Mouse (Mus musculus): ENCODE measurements around the gene Rasl10a. TPM values are rescaled to one million over a fixed set of nuclear protein-coding genes. Genes with fewer than 3 reads are reported as not detected.

Rasl10a gene
- polyA plus RNA-seq, 1 experiment from 2014 or later: 0.33 TPM

DNA sequence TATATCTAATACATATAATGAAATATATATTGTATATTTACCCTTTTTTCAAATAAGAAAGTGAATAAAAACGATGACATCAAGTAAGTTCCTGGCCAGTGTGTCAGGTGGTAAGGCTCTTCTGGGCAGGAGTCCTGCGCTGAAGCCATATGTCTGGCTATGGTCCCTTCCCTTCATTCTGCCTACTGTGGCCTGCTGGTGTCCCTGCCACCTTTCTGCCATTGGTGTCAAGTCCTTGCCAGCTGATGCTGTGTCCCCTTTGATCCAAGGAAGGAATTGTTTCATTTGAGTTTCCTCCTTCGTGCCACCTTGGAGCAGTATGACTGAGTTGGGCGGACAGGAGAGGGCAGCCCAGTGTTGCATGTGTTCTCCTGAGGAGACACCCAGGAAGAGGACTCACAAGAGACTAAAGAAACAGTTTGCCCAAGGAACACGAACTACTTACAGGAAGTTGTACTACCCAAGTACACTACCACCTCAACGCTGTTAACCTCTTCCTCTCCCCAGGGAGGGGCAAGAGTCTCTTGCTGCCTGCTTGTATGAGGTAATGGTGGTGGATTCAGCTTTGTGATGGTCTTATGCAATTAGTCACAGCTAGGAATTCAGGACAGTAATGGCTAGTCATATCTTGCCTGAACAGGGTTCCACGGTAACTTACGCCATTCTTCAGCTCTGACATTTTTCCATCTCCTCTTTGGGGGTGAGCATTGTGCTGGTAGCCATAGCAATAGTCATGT, 15.1 kb upstream of the Rasl10a start:
- H3K36me3 ChIP-seq (ENCODE audit: control insufficient read depth, insufficient read depth, low read length): peaks cover 47% of the 10 kb centered on the region
- WGBS: 91% methylated on average over 8 of the region's 8 CpGs

DNA sequence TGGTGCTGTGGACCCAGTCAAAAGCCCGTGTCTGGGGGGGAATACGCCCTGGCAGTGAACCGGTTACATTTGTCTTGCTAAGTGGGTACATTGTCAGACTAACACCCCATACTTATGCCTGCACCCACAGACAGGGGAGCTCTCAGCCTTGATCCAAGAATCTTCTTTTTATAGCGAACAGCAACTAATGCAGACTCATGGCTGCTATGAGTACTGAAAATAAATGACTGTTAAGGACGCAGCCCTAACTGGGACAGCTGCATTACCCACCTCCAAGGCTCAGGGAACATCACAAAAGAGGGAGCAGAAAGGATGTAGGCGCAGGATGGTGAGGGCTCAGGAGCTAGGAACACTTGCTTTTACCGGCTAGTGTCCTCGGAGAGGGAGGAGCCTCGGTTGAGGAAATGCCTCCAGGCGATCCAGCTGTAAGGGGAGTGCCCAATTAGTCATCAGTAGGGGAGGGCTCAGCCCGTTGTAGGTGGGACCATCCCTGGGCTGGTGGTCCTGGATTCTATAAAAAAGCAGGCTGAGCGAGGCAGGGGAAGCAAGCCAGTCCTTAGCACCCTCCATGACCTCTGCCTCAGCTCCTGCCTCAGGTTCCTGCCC, 11.5 kb upstream of the Rasl10a start:
- H3K27ac ChIP-seq (replicated peaks; ENCODE audit: low read depth, low read length): no peak overlapping the region
- H3K9ac ChIP-seq (replicated peaks; ENCODE audit: low read length): no peak overlapping the region
- peaks cover 11% of the 10 kb centered on the region for H3K36me3 ChIP-seq (ENCODE audit: control insufficient read depth, insufficient read depth, low read length)
- no peak overlapping the region for H3K4me2 ChIP-seq (ENCODE audit: low read length)
- 54% methylated on average over 12 of the region's 12 CpGs for WGBS
- no peaks in the 10 kb centered on the region for H3K9me3 ChIP-seq (ENCODE audit: control insufficient read depth, low read length)
- DNase-seq (no peak), ATAC-seq (ENCODE audit: low FRiP score, low TSS enrichment) (no peak)
- H3K4me3 ChIP-seq (replicated peaks; ENCODE audit: low read depth, low read length): no peak overlapping the region
- no peaks in the 10 kb centered on the region for H3K4me1 ChIP-seq (ENCODE audit: control insufficient read depth, insufficient read depth, low read length)
- H3K27me3 ChIP-seq (ENCODE audit: control insufficient read depth, insufficient read depth, low read length): no peaks in the 10 kb centered on the region

More for the DNA sequence above, 15.1 kb upstream of the Rasl10a start:
- Histone ChIP-seq H3K9me3 (ENCODE audit: control insufficient read depth, low read length) (no peaks in the 10 kb centered on the region), H3K4me1 (ENCODE audit: control insufficient read depth, insufficient read depth, low read length) (no peaks in the 10 kb centered on the region), H3K27ac (replicated peaks; ENCODE audit: low read depth, low read length) (no peak overlapping the region), H3K9ac (replicated peaks; ENCODE audit: low read length) (no peak overlapping the region), H3K27me3 (ENCODE audit: control insufficient read depth, insufficient read depth, low read length) (no peaks in the 10 kb centered on the region), H3K4me3 (replicated peaks; ENCODE audit: low read depth, low read length) (no peak overlapping the region), H3K4me2 (ENCODE audit: low read length) (no peak overlapping the region)
- DNase-seq (no peak), ATAC-seq (ENCODE audit: low FRiP score, low TSS enrichment) (no peak)

DNA sequence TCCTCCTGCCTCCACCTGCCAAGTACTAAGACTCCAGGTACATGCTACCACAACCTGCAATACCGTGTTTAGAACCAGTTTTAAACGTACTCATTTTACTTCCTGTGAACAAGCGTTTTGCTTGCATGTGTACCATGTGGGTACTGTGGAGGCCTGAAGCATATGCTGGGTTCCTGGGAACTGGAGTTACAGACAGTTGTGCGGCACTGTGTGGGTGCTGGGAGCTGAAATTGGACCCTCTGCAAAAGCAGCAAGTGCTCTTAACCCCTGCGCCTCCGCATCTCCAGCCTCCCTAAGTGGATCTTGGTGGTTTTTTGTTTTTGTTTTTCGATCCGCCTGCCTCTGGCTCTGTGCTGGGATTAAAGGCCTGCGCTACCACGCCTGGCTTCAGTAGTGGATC, 6.3 kb upstream of the Rasl10a start:
- no peak overlapping the region for H3K27ac ChIP-seq (replicated peaks; ENCODE audit: low read depth, low read length)
- H3K9ac ChIP-seq (replicated peaks; ENCODE audit: low read length): no peak overlapping the region
- peaks cover 6% of the 10 kb centered on the region; the same call in 1 of the 2 replicates for H3K4me1 ChIP-seq (ENCODE audit: control insufficient read depth, insufficient read depth, low read length)
- H3K4me2 ChIP-seq (ENCODE audit: low read length): no peak overlapping the region
- H3K4me3 ChIP-seq (replicated peaks; ENCODE audit: low read depth, low read length): no peak overlapping the region
- DNase-seq (no peak), ATAC-seq (ENCODE audit: low FRiP score, low TSS enrichment) (no peak)
- H3K27me3 ChIP-seq (ENCODE audit: control insufficient read depth, insufficient read depth, low read length): peaks cover 9% of the 10 kb centered on the region
- WGBS: 76% methylated on average over 10 of the region's 10 CpGs
- no peaks in the 10 kb centered on the region for H3K36me3 ChIP-seq (ENCODE audit: control insufficient read depth, insufficient read depth, low read length)
- no peaks in the 10 kb centered on the region for H3K9me3 ChIP-seq (ENCODE audit: control insufficient read depth, low read length)

DNA sequence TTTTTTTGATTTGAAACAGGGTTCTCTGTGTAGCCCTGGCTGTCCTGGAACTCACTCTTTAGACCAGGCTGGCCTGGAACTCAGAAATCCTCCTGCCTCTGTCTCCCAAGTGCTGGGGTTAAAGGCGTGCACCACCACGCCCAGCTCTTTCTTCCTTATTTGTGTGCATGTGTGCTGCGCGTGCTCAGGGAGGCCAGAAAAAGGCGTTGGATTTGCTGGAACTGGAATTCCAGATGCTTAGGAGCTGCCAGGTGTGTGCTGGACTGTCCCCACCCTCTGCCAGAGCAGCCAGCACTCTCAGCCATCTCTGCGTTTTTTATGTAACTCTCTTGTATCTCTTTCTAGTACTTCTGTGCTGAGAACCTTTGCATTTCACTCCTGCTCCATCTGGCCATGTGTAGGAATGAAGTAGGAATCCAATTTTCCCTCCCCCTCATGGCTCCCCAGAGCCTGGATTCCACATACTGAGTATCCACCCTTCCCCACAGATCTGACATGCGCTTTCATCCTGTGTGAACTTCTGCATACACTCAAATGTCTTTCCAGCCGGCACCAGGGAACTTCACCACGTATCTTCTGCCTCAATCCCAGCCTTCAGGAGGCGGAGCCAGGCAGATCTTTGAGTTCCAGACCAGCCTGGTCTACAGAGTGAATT, 5.6 kb upstream of the Rasl10a start:
- no peaks in the 10 kb centered on the region for H3K36me3 ChIP-seq (ENCODE audit: control insufficient read depth, insufficient read depth, low read length)
- no peak overlapping the region for H3K4me3 ChIP-seq (replicated peaks; ENCODE audit: low read depth, low read length)
- H3K4me2 ChIP-seq (ENCODE audit: low read length): no peak overlapping the region
- peaks cover 6% of the 10 kb centered on the region; the same call in 1 of the 2 replicates for H3K4me1 ChIP-seq (ENCODE audit: control insufficient read depth, insufficient read depth, low read length)
- H3K27me3 ChIP-seq (ENCODE audit: control insufficient read depth, insufficient read depth, low read length): peaks cover 16% of the 10 kb centered on the region
- H3K27ac ChIP-seq (replicated peaks; ENCODE audit: low read depth, low read length): no peak overlapping the region
- 77% methylated on average over 10 of the region's 10 CpGs for WGBS
- no peaks in the 10 kb centered on the region for H3K9me3 ChIP-seq (ENCODE audit: control insufficient read depth, low read length)
- ATAC-seq (ENCODE audit: low FRiP score, low TSS enrichment): no peak
- DNase-seq: no peak
- no peak overlapping the region for H3K9ac ChIP-seq (replicated peaks; ENCODE audit: low read length)

GRCm38 (mm10) chr11:5054151-5054550, 3.8 kb upstream of the Rasl10a start:
- ATAC-seq (ENCODE audit: low FRiP score, low TSS enrichment) (no peak), DNase-seq (no peak)
- Histone ChIP-seq H3K9ac (replicated peaks; ENCODE audit: low read length) (no peak overlapping the region), H3K36me3 (ENCODE audit: control insufficient read depth, insufficient read depth, low read length) (no peaks in the 10 kb centered on the region), H3K9me3 (ENCODE audit: control insufficient read depth, low read length) (no peaks in the 10 kb centered on the region), H3K27ac (replicated peaks; ENCODE audit: low read depth, low read length) (no peak overlapping the region), H3K4me1 (ENCODE audit: control insufficient read depth, insufficient read depth, low read length) (peaks cover 15% of the 10 kb centered on the region), H3K4me2 (ENCODE audit: low read length) (no peak overlapping the region), H3K4me3 (replicated peaks; ENCODE audit: low read depth, low read length) (no peak overlapping the region), H3K27me3 (ENCODE audit: control insufficient read depth, insufficient read depth, low read length) (peaks cover 32% of the 10 kb centered on the region)
- WGBS: 91% methylated on average over 14 of the region's 14 CpGs

DNA sequence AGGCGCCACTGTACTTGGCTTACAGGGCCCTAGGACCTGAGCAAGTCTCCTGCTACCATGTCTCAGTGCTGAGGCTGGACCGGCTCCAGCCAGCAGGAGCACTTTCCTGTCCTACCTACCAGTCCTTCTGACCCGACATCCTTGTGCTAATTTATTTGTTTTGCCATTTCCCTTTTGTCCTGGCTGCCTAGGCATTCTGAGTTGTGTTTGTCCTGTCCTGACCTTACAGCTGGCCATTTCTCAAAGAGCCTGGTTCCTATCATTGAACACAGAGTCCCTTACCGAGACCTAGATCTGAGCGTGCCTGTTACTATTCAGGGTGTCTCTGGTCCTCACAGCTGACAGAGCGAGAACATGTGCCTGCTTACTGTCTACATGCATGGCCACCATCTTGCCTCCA, 3.1 kb upstream of the Rasl10a start:
- H3K36me3 ChIP-seq (ENCODE audit: control insufficient read depth, insufficient read depth, low read length): no peaks in the 10 kb centered on the region
- DNase-seq: no peak
- H3K9ac ChIP-seq (replicated peaks; ENCODE audit: low read length): no peak overlapping the region
- no peak overlapping the region for H3K4me2 ChIP-seq (ENCODE audit: low read length)
- 75% methylated on average over 6 of the region's 6 CpGs for WGBS
- H3K27me3 ChIP-seq (ENCODE audit: control insufficient read depth, insufficient read depth, low read length): peaks cover 40% of the 10 kb centered on the region
- peaks cover 15% of the 10 kb centered on the region for H3K4me1 ChIP-seq (ENCODE audit: control insufficient read depth, insufficient read depth, low read length)
- no peak overlapping the region for H3K27ac ChIP-seq (replicated peaks; ENCODE audit: low read depth, low read length)
- no peaks in the 10 kb centered on the region for H3K9me3 ChIP-seq (ENCODE audit: control insufficient read depth, low read length)
- no peak overlapping the region for H3K4me3 ChIP-seq (replicated peaks; ENCODE audit: low read depth, low read length)
- no peak for ATAC-seq (ENCODE audit: low FRiP score, low TSS enrichment)

DNA sequence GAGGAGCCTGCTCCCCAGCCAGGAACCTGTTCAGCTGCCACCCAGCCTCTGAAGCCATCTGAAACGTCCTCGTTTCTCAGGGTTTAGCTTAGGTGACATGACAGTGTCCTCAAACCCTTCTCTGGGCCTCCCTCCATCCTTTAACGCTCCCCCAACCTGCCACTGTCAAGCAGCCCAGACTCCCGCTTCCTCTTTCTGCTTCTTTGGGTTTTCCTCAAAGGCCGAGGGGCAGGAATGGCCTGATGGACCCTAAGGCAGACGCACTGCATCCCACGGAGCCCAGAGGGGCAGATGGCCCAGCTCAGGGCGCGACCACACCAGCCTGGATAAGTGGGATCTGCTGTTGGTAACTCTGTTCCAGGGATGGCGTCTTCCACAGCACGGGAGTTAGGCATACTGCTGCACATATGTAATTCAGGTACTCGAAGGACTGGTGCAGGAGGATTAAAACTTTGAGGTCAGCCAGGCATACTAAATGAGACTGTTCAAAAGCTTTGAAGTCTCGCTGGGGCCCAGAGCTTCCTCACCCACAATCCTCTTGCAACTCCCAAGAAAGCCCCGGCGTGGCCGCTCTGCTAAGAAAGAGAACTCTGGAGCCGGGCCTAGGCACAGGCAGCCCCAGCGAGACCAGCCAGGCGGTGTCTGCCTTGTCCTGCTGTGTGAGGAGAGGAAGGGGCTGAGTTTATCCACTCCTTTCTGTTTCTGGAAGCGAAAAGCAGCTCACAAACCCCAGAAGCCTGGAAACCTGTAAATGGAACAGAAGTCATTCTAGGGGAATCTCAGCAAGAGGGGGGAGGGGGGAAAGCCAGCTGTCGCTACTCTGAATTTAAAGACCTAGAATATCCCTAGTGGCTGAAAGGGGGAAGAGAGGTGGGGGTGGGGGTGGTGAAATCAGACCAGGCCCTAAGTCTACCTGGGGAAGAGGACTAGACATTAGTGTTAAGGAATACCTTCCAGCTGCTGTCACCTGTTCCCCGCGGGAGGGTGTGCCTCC, 1.7 kb upstream of the Rasl10a start:
- no peak overlapping the region for H3K27ac ChIP-seq (replicated peaks; ENCODE audit: low read depth, low read length)
- peaks cover 53% of the 10 kb centered on the region for H3K27me3 ChIP-seq (ENCODE audit: control insufficient read depth, insufficient read depth, low read length)
- DNase-seq (no peak), ATAC-seq (ENCODE audit: low FRiP score, low TSS enrichment) (no peak)
- 0 out of 2 replicates have a peak, but pooled peaks cover 5% of the 10 kb centered on the region for H3K36me3 ChIP-seq (ENCODE audit: control insufficient read depth, insufficient read depth, low read length)
- no peak overlapping the region for H3K9ac ChIP-seq (replicated peaks; ENCODE audit: low read length)
- H3K9me3 ChIP-seq (ENCODE audit: control insufficient read depth, low read length): no peaks in the 10 kb centered on the region
- 17% methylated on average over 23 of the region's 23 CpGs for WGBS
- no peak overlapping the region for H3K4me3 ChIP-seq (replicated peaks; ENCODE audit: low read depth, low read length)
- no peak overlapping the region for H3K4me2 ChIP-seq (ENCODE audit: low read length)
- H3K4me1 ChIP-seq (ENCODE audit: control insufficient read depth, insufficient read depth, low read length): peaks cover 19% of the 10 kb centered on the region

- H3K4me1 ChIP-seq (ENCODE audit: control insufficient read depth, insufficient read depth, low read length): peaks cover 28% of the 10 kb centered on the region
- WGBS: 45% methylated on average over 8 of the region's 8 CpGs
- no peaks in the 10 kb centered on the region for H3K9me3 ChIP-seq (ENCODE audit: control insufficient read depth, low read length)
- no peak overlapping the region for H3K4me3 ChIP-seq (replicated peaks; ENCODE audit: low read depth, low read length)
- H3K36me3 ChIP-seq (ENCODE audit: control insufficient read depth, insufficient read depth, low read length): 0 out of 2 replicates have a peak, but pooled peaks cover 5% of the 10 kb centered on the region
- H3K4me2 ChIP-seq (ENCODE audit: low read length): no peak overlapping the region
- H3K9ac ChIP-seq (replicated peaks; ENCODE audit: low read length): no peak overlapping the region
- H3K27ac ChIP-seq (replicated peaks; ENCODE audit: low read depth, low read length): no peak overlapping the region
- DNase-seq (no peak), ATAC-seq (ENCODE audit: low FRiP score, low TSS enrichment) (no peak)
- H3K27me3 ChIP-seq (ENCODE audit: control insufficient read depth, insufficient read depth, low read length): peaks cover 62% of the 10 kb centered on the region
Observed at GRCm38 (mm10) chr11:5057064-5057463, 864 bp upstream of the Rasl10a start.
